Mouse (Mus musculus) liver, embryonic 11.5 days (tissue): ENCODE data around the gene Gcc2. TPM values are rescaled to one million over a fixed set of nuclear protein-coding genes. Genes with fewer than 3 reads are reported as not detected.
"Not testable (repeated sequence)": the region's sequence is repeated elsewhere in the genome, so short reads cannot be mapped to it uniquely, and the experiment has no call there.

ENCODE experiments used
- ATAC-seq: fragments of 200-750 bp; cut with Nextera tagmentation; replicated peaks from 2 replicates; pipeline ENCODE4 v1.8.0; 2017; ENCODE audit warnings: moderate number of reproducible peaks, mild to moderate bottlenecking, moderate TSS enrichment, moderate library complexity; ENCODE audit not compliant: low FRiP score
- DNase-seq: peaks from one replicate; pipeline ENCODE4 v3.0.0-alpha.2; 2017; ENCODE audit warnings: low spot score
- H3K27ac ChIP-seq: fragments of 300-500 bp; sonication (generic); 2 replicates; pipeline ENCODE4 v1.5.1; 2014; ENCODE audit warnings: mild to moderate bottlenecking, low read depth, low read length, control low read depth
- H3K27me3 ChIP-seq: fragments of 300-500 bp; sonication (generic); replicated peaks from 2 replicates; pipeline ENCODE4 v1.6.1; 2014; ENCODE audit warnings: low read length, mixed read lengths; ENCODE audit not compliant: control insufficient read depth, insufficient read depth
- H3K36me3 ChIP-seq: fragments of 300-500 bp; sonication (generic); 2 replicates; pipeline ENCODE4 v1.6.1; 2014; ENCODE audit warnings: mild to moderate bottlenecking, low read length, moderate library complexity, mixed read lengths; ENCODE audit not compliant: control insufficient read depth, insufficient read depth
- H3K4me1 ChIP-seq: fragments of 300-500 bp; sonication (generic); replicated peaks from 2 replicates; pipeline ENCODE4 v1.6.1; 2014; ENCODE audit warnings: low read length, mixed read lengths; ENCODE audit not compliant: control insufficient read depth, insufficient read depth
- H3K4me2 ChIP-seq: fragments of 300-500 bp; sonication (generic); 2 replicates; pipeline ENCODE4 v1.6.1; 2014; ENCODE audit warnings: mild to moderate bottlenecking, control low read depth, moderate library complexity
- H3K4me3 ChIP-seq: fragments of 300-500 bp; sonication (generic); 2 replicates; pipeline ENCODE4 v1.5.1; 2014; ENCODE audit warnings: low read depth, low read length, control low read depth
- H3K9ac ChIP-seq: fragments of 300-500 bp; sonication (generic); 2 replicates; pipeline ENCODE4 v1.6.1; 2014; ENCODE audit warnings: low read depth, low read length, control low read depth
- H3K9me3 ChIP-seq: fragments of 300-500 bp; sonication (generic); 2 replicates; pipeline ENCODE4 v1.6.1; 2016; ENCODE audit warnings: low read length, inconsistent platforms, mixed read lengths; ENCODE audit not compliant: control insufficient read depth
- WGBS: fragments of 180-500 bp; shearing (Covaris S2); extraction: QIAGEN DNeasy Blood & Tissue Kit; methylation state at CpG from one replicate; pipeline ENCODE4 v1.1.7; 2014; 5-methylcytosine and 5-hydroxymethylcytosine counted together
- polyA plus RNA-seq: library from polyadenylated mRNA; unstranded; fragments of >200 nt; fragmentation: Nextera tagmentation; extraction: Ambion mirVana; gene quantifications from 2 replicates; pipeline ENCODE4 v1.2.1, GENCODE M21; 2014

The Gcc2 gene
- polyA plus RNA-seq, 1 experiment from 2014 or later, result 37.6 TPM

- peak; percentile 53 for DNase-seq
- not testable (repeated sequence) for H3K4me2 ChIP-seq, ATAC-seq, H3K36me3 ChIP-seq, H3K4me1 ChIP-seq, H3K27ac ChIP-seq, H3K4me3 ChIP-seq, H3K9me3 ChIP-seq, H3K27me3 ChIP-seq, H3K9ac ChIP-seq
- 82% methylated on average over 4 of the region's 4 CpGs for WGBS
These were observed 28.9 kb upstream of the Gcc2 start for GRCm38 (mm10) chr10:58226357-58226756.

GRCm38 (mm10) chr10:58227798-58228197 lies 27.5 kb upstream of the Gcc2 start:
- H3K27me3 ChIP-seq, H3K4me1 ChIP-seq, DNase-seq, H3K27ac ChIP-seq, H3K36me3 ChIP-seq, H3K4me3 ChIP-seq, ATAC-seq, H3K4me2 ChIP-seq, H3K9ac ChIP-seq: not testable (repeated sequence)
- WGBS, result 82% methylated on average over 2 of the region's 6 CpGs
- peaks cover 13% of the 10 kb centered on the region; the same call in 1 of the 2 replicates for H3K9me3 ChIP-seq

GRCm38 (mm10) chr10:58230021-58230420 lies 25.3 kb upstream of the Gcc2 start:
- H3K4me1 ChIP-seq, H3K27ac ChIP-seq, H3K4me2 ChIP-seq, H3K4me3 ChIP-seq, ATAC-seq, DNase-seq, H3K9me3 ChIP-seq, H3K27me3 ChIP-seq, H3K36me3 ChIP-seq, H3K9ac ChIP-seq: not testable (repeated sequence)
- 57% methylated on average over 3 of the region's 3 CpGs for WGBS

GRCm38 (mm10) chr10:58231088-58231487 lies 24.2 kb upstream of the Gcc2 start:
- not testable (repeated sequence) for H3K4me2 ChIP-seq, H3K4me3 ChIP-seq, H3K27ac ChIP-seq, DNase-seq, H3K9ac ChIP-seq, H3K9me3 ChIP-seq, H3K36me3 ChIP-seq, H3K27me3 ChIP-seq, H3K4me1 ChIP-seq
- peak; percentile 21; the same call in 1 of the 2 replicates for ATAC-seq
- 78% methylated on average over 5 of the region's 7 CpGs for WGBS

GRCm38 (mm10) chr10:58231779-58232640 lies 23.3 kb upstream of the Gcc2 start:
- ATAC-seq, result peak; percentile 78

GRCm38 (mm10) chr10:58232641-58232969 lies 22.7 kb upstream of the Gcc2 start, which contains the start of gene Duxf3:
Gene Duxf3 (minus strand): TSS chr10:58232675.
- H3K4me2 ChIP-seq, H3K9me3 ChIP-seq, H3K4me1 ChIP-seq, H3K27ac ChIP-seq, H3K4me3 ChIP-seq, H3K9ac ChIP-seq, DNase-seq, H3K27me3 ChIP-seq, H3K36me3 ChIP-seq: not testable (repeated sequence)
- ATAC-seq, result peak; percentile 56
- WGBS, result 77% methylated on average over 6 of the region's 8 CpGs

More at GRCm38 (mm10) chr10:58231779-58232640, 23.3 kb upstream of the Gcc2 start:
- H3K27me3 ChIP-seq, H3K9me3 ChIP-seq, H3K4me2 ChIP-seq, H3K9ac ChIP-seq, H3K27ac ChIP-seq, H3K4me3 ChIP-seq, H3K36me3 ChIP-seq, H3K4me1 ChIP-seq: not testable (repeated sequence)
- WGBS, result 85% methylated on average over 32 of the region's 35 CpGs
- peak; percentile 79 for DNase-seq

GRCm38 (mm10) chr10:58233054-58233739 lies 22.1 kb upstream of the Gcc2 start:
- not testable (repeated sequence) for H3K27me3 ChIP-seq, H3K9me3 ChIP-seq, H3K36me3 ChIP-seq, H3K4me3 ChIP-seq, DNase-seq, H3K27ac ChIP-seq, H3K9ac ChIP-seq, H3K4me1 ChIP-seq, H3K4me2 ChIP-seq
- peak; percentile 37 for ATAC-seq
- 73% methylated on average over 9 of the region's 10 CpGs for WGBS

- not testable (repeated sequence) for H3K9ac ChIP-seq, H3K27me3 ChIP-seq, DNase-seq, H3K36me3 ChIP-seq, H3K4me1 ChIP-seq, H3K27ac ChIP-seq, ATAC-seq, H3K4me2 ChIP-seq, H3K9me3 ChIP-seq, H3K4me3 ChIP-seq
These were observed 21.6 kb upstream of the Gcc2 start for GRCm38 (mm10) chr10:58233740-58234121.

- 75% methylated on average over 4 of the region's 4 CpGs for WGBS
- not testable (repeated sequence) for ATAC-seq, DNase-seq
These were observed 20.3 kb upstream of the Gcc2 start for GRCm38 (mm10) chr10:58234985-58235384.

More at GRCm38 (mm10) chr10:58234985-58235384, 20.3 kb upstream of the Gcc2 start:
- not testable (repeated sequence) for H3K27me3 ChIP-seq, H3K4me2 ChIP-seq, H3K4me3 ChIP-seq, H3K36me3 ChIP-seq, H3K4me1 ChIP-seq, H3K27ac ChIP-seq, H3K9ac ChIP-seq
- peaks cover 12% of the 10 kb centered on the region for H3K9me3 ChIP-seq
